Mouse (Mus musculus) cortical plate, adult 2 months (tissue): Measurements from ENCODE around the gene Copg2. TPM values are rescaled to one million over a fixed set of nuclear protein-coding genes. Genes with fewer than 3 reads are reported as not detected.
"Not testable (repeated sequence)": the region's sequence is repeated elsewhere in the genome, so short reads cannot be mapped to it uniquely, and the experiment has no call there.

Experiments
- H3K27ac ChIP-seq: fragments of 200-500 bp; 2 replicates; pipeline ENCODE4 v1.5.1; 2012; ENCODE audit warnings: low read length, control low read depth, inconsistent platforms; ENCODE audit not compliant: insufficient read depth
- H3K4me1 ChIP-seq: fragments of 200-500 bp; 2 replicates; pipeline ENCODE4 v1.6.1; 2011; ENCODE audit warnings: low read length; ENCODE audit not compliant: control insufficient read depth, insufficient read depth
- H3K4me3 ChIP-seq: fragments of 200-500 bp; 2 replicates; pipeline ENCODE4 v1.5.1; 2011; ENCODE audit warnings: mild to moderate bottlenecking, low read length, control low read depth; ENCODE audit not compliant: insufficient read depth
- CTCF ChIP-seq: fragments of 200-500 bp; IDR thresholded peaks from 2 replicates; pipeline ENCODE4 v1.5.1; 2011; ENCODE audit warnings: mild to moderate bottlenecking, control low read depth, low read length; ENCODE audit not compliant: insufficient read depth; ENCODE audit errors: extremely low read depth
- POLR2A ChIP-seq: fragments of 200-500 bp; IDR thresholded peaks from 2 replicates; pipeline ENCODE4 v1.6.1; 2011; ENCODE audit warnings: mild to moderate bottlenecking, low read length, control low read depth; ENCODE audit not compliant: insufficient read depth; ENCODE audit errors: extremely low read depth
- polyA plus RNA-seq: library from polyadenylated mRNA; depleted of rRNA; stranded (reverse); fragments of >200 nt; gene quantifications from 2 replicates; pipeline ENCODE4 v1.2.3, GENCODE M21; 2012

The Copg2 gene
- polyA plus RNA-seq, 1 experiment, result 56.5 TPM

DNA sequence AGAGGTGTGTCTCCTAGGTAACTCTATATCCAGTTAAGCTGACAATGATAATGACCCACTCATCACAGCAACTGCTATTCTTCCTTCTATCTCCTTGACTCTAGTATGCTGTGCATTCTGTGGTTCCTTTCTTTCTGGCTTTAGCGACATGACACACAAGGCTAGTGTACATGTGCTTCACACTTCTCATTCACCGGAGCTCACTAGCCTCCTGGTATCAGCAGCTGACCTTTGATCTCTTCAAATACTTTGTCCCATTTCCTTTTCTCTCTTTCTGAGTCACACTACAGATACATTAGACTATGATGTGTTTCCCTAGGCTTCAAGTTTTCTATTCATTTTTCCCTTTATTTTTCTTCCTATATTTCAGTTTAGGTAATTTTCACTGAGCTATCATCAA, 41.4 kb downstream of the Copg2 start:
- Histone ChIP-seq H3K27ac (no peak overlapping the region), H3K4me3 (no peak overlapping the region), H3K4me1 (no peaks in the 10 kb centered on the region)
- TF ChIP-seq CTCF (no peak), POLR2A (no peak)

DNA sequence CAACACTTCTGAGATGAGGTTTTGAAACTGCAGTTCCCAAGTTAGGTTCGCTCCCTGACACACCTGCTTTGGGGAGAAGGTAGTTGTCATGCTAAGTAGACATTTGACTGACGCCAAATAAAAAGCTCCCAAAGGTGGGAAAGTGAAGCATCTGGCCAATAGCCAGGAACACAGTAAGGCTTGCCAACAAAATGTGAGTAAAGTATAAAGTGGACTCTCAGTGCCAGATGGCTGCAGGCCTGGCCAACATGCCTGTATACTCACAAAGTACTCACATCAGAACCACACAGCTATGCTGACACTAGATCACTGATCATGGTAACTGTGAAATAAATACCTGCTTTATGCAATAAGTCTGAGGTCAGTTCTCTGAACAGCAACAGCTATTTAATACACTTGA, 46.8 kb downstream of the Copg2 start:
- Histone ChIP-seq H3K4me1 (no peaks in the 10 kb centered on the region), H3K4me3 (no peak overlapping the region), H3K27ac (no peak overlapping the region)
- TF ChIP-seq POLR2A, result no peak
- no peak for TF ChIP-seq CTCF

GRCm38 (mm10) chr6:30832241-30832640, 64.4 kb downstream of the Copg2 start:
- H3K27ac ChIP-seq, result no peak overlapping the region
- no peak for TF ChIP-seq CTCF
- no peak for TF ChIP-seq POLR2A
- no peaks in the 10 kb centered on the region for H3K4me1 ChIP-seq
- no peak overlapping the region for H3K4me3 ChIP-seq

DNA sequence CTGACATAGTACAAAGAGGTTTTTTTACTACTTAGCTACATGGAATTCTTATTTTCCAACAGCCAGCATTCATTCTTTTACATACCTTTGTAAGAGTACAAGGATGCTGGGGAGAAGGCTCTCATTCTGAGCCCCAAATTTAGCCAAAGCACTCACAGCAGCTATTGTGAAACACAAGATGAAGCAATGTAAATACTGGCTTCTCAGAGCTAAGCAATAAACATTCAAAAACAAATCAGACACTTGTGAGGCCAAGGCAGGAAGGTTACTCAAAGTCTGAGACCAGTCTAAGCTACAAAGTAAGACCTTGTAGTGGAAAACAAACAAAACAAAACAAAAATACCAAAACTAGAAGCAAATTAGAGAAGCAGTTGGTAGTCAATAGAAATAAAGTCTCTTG, 83.0 kb downstream of the Copg2 start:
- TF ChIP-seq POLR2A, result no peak
- no peak for TF ChIP-seq CTCF
- Histone ChIP-seq H3K4me3 (no peak overlapping the region), H3K4me1 (no peaks in the 10 kb centered on the region), H3K27ac (no peak overlapping the region)

DNA sequence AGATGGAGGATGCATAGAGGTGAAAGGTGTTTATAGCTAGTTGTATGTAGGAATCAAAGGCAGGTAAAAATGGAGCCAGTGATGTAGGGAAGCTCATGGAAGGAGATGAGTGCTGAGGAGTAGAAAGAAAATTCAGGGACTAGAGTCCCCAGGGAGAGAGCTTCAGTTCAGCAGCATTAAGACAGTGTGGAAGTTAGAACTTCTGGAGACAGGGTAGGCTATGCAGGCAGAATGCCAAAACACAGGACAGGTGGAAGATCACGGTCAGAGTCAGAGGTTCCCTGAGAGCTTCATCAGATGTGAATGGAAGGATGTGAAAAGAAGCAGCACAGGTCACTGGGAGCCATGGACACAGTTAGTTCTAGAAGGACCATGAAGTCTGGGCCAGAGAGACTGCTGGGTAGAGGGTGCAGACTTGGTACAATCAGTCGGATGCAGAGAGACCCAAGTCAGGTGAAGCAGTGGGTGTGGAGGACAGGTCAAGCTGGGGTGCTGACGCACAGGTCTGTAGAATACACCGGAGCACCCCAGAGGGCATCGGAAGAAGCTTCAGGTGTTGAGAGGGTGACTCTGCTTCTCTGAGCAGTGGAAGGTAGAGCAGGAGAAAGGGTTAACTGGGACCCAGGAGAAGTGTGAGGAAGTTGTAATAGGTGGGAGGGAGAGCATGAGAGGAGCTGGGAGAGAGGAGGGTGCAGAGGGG, 91.4 kb downstream of the Copg2 start:
- Histone ChIP-seq H3K27ac (no peak overlapping the region), H3K4me1 (no peaks in the 10 kb centered on the region), H3K4me3 (no peak overlapping the region)
- no peak for TF ChIP-seq POLR2A

DNA sequence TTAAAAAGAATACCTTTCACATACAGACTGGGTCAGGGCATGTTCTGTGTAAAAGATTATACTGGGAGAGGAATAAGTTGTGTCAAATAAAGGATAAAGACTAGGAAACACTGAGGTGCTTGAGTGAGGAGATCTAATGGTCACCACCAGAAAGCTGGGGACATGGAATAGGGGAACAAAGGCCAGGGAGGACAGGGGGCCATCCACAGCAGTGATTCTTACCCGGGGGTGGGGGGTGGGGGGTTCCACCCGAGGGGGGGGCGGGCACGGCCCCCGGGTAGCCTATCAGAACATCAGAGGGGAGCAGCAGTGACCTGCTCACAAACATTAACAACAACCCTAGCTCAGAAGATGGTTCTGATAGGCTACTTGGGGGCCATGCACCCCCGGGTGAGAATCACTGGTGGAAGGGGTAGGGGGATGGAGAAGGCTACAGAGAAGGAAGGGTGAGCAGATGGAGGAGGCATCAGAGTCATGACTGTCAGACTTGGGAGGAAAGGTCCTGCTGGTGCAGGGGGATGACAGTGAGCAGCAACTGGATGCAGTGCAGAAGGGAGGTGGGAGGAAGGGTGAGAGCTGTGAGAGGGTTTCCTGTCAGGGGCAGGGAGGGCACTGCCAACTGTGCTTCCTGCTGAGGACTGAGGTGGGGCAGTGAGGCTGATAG, 92.1 kb downstream of the Copg2 start:
- H3K4me3 ChIP-seq, H3K4me1 ChIP-seq, H3K27ac ChIP-seq: not testable (repeated sequence)

DNA sequence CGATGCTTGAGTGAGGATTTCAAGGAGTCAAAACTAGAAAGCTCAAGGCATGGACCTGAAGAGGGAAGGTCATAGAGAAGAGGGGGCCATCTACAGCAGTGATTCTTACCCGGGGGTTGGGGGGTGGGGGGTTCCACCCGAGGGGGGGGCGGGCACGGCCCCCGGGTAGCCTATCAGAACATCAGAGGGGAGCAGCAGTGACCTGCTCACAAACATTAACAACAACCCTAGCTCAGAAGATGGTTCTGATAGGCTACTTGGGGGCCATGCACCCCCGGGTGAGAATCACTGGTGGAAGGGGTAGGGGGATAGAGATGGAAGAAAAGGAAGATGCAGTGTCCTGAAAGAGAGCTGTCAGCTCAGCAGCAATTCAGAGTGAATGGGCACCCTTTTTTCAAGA, 93.7 kb downstream of the Copg2 start:
- H3K4me1 ChIP-seq, H3K27ac ChIP-seq, H3K4me3 ChIP-seq: not testable (repeated sequence)

DNA sequence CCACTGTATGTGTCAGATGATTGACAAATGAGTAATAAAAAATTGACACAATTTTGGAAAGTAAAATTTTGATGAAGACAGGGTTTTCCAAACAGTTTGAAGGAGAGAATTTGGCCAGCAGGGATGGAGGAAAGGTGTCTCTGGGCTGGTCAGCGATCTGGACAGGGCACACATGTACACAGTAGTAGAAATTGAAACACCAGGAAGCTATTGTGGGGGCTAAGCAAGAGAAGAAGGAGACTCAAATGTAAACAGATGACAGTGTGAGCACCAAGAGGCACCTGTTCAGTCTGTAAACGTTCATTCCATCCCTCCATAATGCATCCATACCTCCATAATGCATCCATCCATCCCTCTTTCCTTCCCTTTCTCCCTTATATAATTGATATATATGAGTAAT, 145.4 kb downstream of the Copg2 start:
- Histone ChIP-seq H3K4me3 (no peak overlapping the region), H3K27ac (no peak overlapping the region), H3K4me1 (peaks cover 2% of the 10 kb centered on the region)
- TF ChIP-seq POLR2A, result no peak
- no peak for TF ChIP-seq CTCF

GRCm38 (mm10) chr6:30750482-30750881, 146.1 kb downstream of the Copg2 start:
- H3K4me3 ChIP-seq, result no peak overlapping the region
- peaks cover 2% of the 10 kb centered on the region for H3K4me1 ChIP-seq
- TF ChIP-seq CTCF (no peak), POLR2A (no peak)
- no peak overlapping the region for H3K27ac ChIP-seq

DNA sequence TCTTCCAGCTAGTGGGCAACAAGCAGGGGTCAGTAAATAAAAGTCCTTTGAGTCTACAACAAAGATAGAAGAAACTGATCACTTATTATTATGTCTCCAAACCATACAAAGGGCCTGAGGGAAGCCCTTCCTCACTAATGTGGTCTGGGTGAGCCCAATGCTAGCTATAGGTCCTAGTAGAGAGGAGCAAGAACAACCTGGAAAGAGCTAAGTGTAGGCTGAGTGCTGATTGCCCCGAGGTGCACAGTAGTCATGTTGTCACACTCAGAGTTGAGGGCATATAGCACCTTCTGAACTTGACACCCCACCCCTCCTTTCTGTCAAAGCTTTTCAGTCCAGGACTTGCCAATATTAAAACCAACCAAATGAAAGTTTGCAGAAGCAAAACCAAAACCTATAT, 146.7 kb downstream of the Copg2 start:
- H3K27ac ChIP-seq, result no peak overlapping the region
- TF ChIP-seq POLR2A (no peak), CTCF (no peak)

More for the DNA sequence above, 146.7 kb downstream of the Copg2 start:
- Histone ChIP-seq H3K4me3 (no peak overlapping the region), H3K4me1 (peaks cover 2% of the 10 kb centered on the region)
